Mouse (Mus musculus) lung, postnatal 25 days (tissue): ENCODE measurements around the gene Slc16a7.
A peak's percentile ranks its signal among the peaks of the same experiment; 100 is the strongest.

Experiments
- DNase-seq: peaks from one replicate; pipeline ENCODE4 v3.0.0; 2022; ENCODE audit warnings: low spot score

The Slc16a7 gene

GRCm38 (mm10) chr10:125388876-125389786 lies at the start of gene Slc16a7:
Gene Slc16a7, minus strand, starts transcription at chr10:125389465.
- peak; percentile 84 for DNase-seq

- peak; percentile 6 for DNase-seq
These were observed 29.5 kb upstream of the Slc16a7 start for GRCm38 (mm10) chr10:125418795-125419194.

GRCm38 (mm10) chr10:125399796-125400195 lies 10.5 kb upstream of the Slc16a7 start:
- no peak for DNase-seq

- no peak for DNase-seq
These were observed 746 bp upstream of the Slc16a7 start for GRCm38 (mm10) chr10:125390011-125390410.

- no peak for DNase-seq
These were observed 787 bp downstream of the Slc16a7 start for GRCm38 (mm10) chr10:125388481-125388875.

GRCm38 (mm10) chr10:125387782-125388415 lies 1.4 kb downstream of the Slc16a7 start:
- peak; percentile 26 for DNase-seq

GRCm38 (mm10) chr10:125375526-125375925 lies 13.7 kb downstream of the Slc16a7 start:
- DNase-seq = peak; percentile 23

GRCm38 (mm10) chr10:125372666-125373065 lies 16.6 kb downstream of the Slc16a7 start:
- no peak for DNase-seq

GRCm38 (mm10) chr10:125371451-125371850 lies 17.8 kb downstream of the Slc16a7 start:
- DNase-seq = no peak

GRCm38 (mm10) chr10:125370037-125370610 lies 19.1 kb downstream of the Slc16a7 start:
- DNase-seq = peak; percentile 33

- DNase-seq = no peak
These were observed 30.8 kb downstream of the Slc16a7 start for GRCm38 (mm10) chr10:125358479-125358878.

- DNase-seq = no peak
These were observed 36.5 kb downstream of the Slc16a7 start for GRCm38 (mm10) chr10:125352805-125353204.

GRCm38 (mm10) chr10:125348171-125348570 lies 41.1 kb downstream of the Slc16a7 start:
- no peak for DNase-seq

- no peak for DNase-seq
These were observed 42.1 kb downstream of the Slc16a7 start for GRCm38 (mm10) chr10:125347149-125347548.

GRCm38 (mm10) chr10:125346364-125346763 lies 42.9 kb downstream of the Slc16a7 start:
- DNase-seq = no peak

GRCm38 (mm10) chr10:125345583-125345982 lies 43.7 kb downstream of the Slc16a7 start:
- DNase-seq = no peak

GRCm38 (mm10) chr10:125342204-125342603 lies 47.1 kb downstream of the Slc16a7 start:
- DNase-seq = no peak

- no peak for DNase-seq
These were observed 55.5 kb downstream of the Slc16a7 start for GRCm38 (mm10) chr10:125333799-125334198.

GRCm38 (mm10) chr10:125331334-125331733 lies 57.9 kb downstream of the Slc16a7 start:
- DNase-seq = no peak

- DNase-seq = no peak
These were observed 60.8 kb downstream of the Slc16a7 start for GRCm38 (mm10) chr10:125328331-125329063.

- no peak for DNase-seq
These were observed 64.2 kb downstream of the Slc16a7 start for GRCm38 (mm10) chr10:125324871-125325565.
